Mouse (Mus musculus) neural tube, embryonic 13.5 days (tissue): ENCODE data around the gene Syndig1. TPM values are rescaled to one million over a fixed set of nuclear protein-coding genes. Genes with fewer than 3 reads are reported as not detected.

Source experiments
- ATAC-seq: fragments of 200-750 bp; cut with Nextera tagmentation; 2 replicates; pipeline ENCODE4 v1.8.0; 2017; ENCODE audit warnings: low read depth, mild to moderate bottlenecking, moderate TSS enrichment, moderate library complexity
- H3K27ac ChIP-seq: fragments of 300-500 bp; sonication (generic); replicated peaks from 2 replicates; pipeline ENCODE4 v1.5.1; 2015; ENCODE audit warnings: moderate library complexity, mild to moderate bottlenecking, inconsistent platforms
- H3K27me3 ChIP-seq: fragments of 300-500 bp; sonication (generic); 2 replicates; pipeline ENCODE4 v1.6.1; 2015; ENCODE audit warnings: mild to moderate bottlenecking, inconsistent platforms
- H3K36me3 ChIP-seq: fragments of 300-500 bp; sonication (generic); 2 replicates; pipeline ENCODE4 v1.6.1; 2015; ENCODE audit warnings: mild to moderate bottlenecking, inconsistent platforms
- H3K4me1 ChIP-seq: fragments of 300-500 bp; sonication (generic); replicated peaks from 2 replicates; pipeline ENCODE4 v1.6.1; 2015; ENCODE audit warnings: inconsistent platforms
- H3K4me2 ChIP-seq: fragments of 300-500 bp; sonication (generic); 2 replicates; pipeline ENCODE4 v1.6.1; 2015; ENCODE audit warnings: inconsistent platforms, mild to moderate bottlenecking, moderate library complexity
- H3K4me3 ChIP-seq: fragments of 300-500 bp; sonication (generic); 2 replicates; pipeline ENCODE4 v1.5.1; 2015; ENCODE audit warnings: mild to moderate bottlenecking, inconsistent platforms
- H3K9ac ChIP-seq: fragments of 300-500 bp; sonication (generic); 2 replicates; pipeline ENCODE4 v1.6.1; 2015; ENCODE audit warnings: moderate library complexity, mild to moderate bottlenecking, inconsistent platforms
- H3K9me3 ChIP-seq: fragments of 300-500 bp; sonication (generic); 2 replicates; pipeline ENCODE4 v1.6.1; 2016; ENCODE audit warnings: inconsistent platforms
- WGBS: fragments of 180-500 bp; shearing (Covaris S2); methylation state at CpG from one replicate; pipeline ENCODE4 v1.1.7; 2015; 5-methylcytosine and 5-hydroxymethylcytosine counted together
- polyA plus RNA-seq: library from polyadenylated mRNA; unstranded; fragments of >200 nt; fragmentation: Nextera tagmentation; extraction: Ambion mirVana; gene quantifications from 2 replicates; pipeline ENCODE4 v1.2.1, GENCODE M21; 2015

Syndig1 gene
- polyA plus RNA-seq, 1 experiment from 2014 or later, result 35.7 TPM

DNA sequence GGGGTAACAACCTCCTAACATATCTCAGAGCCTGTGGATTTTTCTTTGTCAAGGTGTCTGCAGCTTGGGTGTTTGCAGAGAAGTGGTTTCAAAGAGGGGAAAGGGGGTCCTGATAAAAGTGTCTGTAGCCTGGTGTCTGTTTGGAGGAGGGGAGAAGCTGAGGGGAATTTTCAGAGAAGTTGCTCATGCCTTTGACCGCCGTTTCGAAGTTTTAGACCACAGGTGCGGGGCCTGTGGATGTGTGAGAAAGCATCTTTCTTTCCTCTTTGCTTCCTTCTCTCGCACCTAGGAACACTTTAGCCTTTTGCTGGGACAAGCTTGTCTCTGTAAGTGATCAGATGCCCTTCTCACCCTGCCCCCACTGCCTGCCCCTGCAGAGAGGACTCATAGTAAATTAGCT is 3.3 kb downstream of the Syndig1 start:
- WGBS, result 7% methylated on average over 5 of the region's 5 CpGs
- Histone ChIP-seq H3K4me3 (peak overlapping the region; percentile 69), H3K9ac (peak overlapping the region; percentile 82), H3K9me3 (no peaks in the 10 kb centered on the region), H3K36me3 (no peaks in the 10 kb centered on the region), H3K27ac (0 out of 2 replicates have a peak overlapping the region, but pooled peaks have one; percentile 23), H3K4me1 (peaks cover 26% of the 10 kb centered on the region), H3K4me2 (peak overlapping the region; percentile 94), H3K27me3 (peaks cover 38% of the 10 kb centered on the region)
- no peak for ATAC-seq

DNA sequence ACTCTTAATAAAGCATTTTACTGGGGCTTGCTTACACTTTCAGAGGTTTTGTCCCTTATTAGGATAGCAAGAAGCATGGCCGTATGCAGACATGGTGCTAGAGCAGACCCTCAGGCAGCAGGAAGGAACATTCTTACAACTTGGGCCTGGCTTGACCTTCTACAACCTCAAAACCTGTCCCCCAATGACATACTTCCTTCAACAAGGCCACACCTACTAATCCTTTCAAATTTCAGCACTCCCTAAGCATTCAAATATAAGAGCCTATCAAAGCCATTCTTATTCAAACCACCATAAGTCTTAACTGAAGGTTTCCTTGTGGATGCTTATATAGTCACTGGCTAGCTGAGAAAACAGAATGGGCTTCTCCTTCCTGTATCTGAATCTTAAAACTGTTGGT is 6.1 kb downstream of the Syndig1 start:
- Histone ChIP-seq H3K9ac (no peak overlapping the region), H3K27ac (no peak overlapping the region), H3K4me3 (no peak overlapping the region), H3K36me3 (no peaks in the 10 kb centered on the region), H3K4me2 (no peak overlapping the region), H3K27me3 (peaks cover 25% of the 10 kb centered on the region), H3K9me3 (no peaks in the 10 kb centered on the region), H3K4me1 (peaks cover 24% of the 10 kb centered on the region)
- no peak for ATAC-seq
- 97% methylated on average over 1 of the region's 1 CpGs for WGBS

DNA sequence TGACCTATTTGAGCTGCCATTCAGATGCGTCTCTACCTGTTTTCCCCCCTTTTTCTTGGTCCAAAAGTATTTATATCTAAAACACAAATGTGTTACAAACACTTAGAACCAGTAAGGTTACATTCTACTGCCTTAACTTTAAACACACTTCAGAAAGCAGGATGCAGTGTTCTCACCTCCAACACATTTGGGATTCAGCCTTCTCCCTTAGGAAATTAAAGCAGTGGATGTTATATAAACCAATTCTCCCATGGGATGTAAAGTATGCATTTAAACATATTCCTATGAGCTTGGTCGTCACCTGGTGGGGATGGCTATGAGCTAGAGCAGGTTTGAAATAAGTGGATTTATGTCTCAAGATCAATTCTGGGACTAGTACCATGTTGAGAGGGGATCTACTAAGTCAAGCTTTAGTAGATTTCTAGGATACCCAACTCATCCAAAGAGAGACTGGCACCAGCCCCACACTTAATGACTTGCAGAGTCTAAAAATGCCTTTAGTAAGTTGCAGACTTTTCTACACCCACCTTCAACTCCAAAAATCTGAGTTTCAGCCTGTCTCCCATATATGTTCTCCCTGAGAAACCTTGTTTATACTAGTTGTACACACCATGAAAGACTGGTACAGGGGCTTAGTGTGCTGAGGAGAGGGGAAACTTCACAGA is 7.6 kb downstream of the Syndig1 start:
- WGBS, result 85% methylated on average over 2 of the region's 2 CpGs
- H3K36me3 ChIP-seq, result no peaks in the 10 kb centered on the region

DNA sequence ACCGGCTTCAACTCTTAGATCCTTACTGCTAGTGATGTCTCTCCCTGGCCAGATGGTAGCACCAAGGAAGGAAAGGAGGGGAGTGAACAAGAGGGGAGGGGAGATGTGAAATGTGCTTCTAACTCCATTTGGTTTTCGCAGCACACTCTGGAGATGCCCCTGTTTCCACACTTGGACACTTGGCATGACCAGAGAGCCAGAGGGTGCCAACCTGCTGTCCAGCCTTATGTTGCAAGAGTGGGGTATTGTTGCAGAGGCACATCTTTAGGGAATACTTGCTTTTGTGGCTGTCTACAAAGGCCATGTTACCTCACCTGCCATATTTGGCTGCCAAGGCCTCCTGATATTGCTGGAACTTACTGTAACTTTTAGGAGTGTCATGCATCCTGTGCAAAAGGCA is 10.7 kb downstream of the Syndig1 start:
- no peaks in the 10 kb centered on the region for H3K36me3 ChIP-seq
- H3K4me1 ChIP-seq, result no peaks in the 10 kb centered on the region
- H3K4me2 ChIP-seq, result no peak overlapping the region
- no peak for ATAC-seq
- no peak overlapping the region for H3K9ac ChIP-seq
- H3K27me3 ChIP-seq, result no peaks in the 10 kb centered on the region
- H3K9me3 ChIP-seq, result no peaks in the 10 kb centered on the region
- H3K27ac ChIP-seq, result no peak overlapping the region
- no peak overlapping the region for H3K4me3 ChIP-seq
- 83% methylated on average over 2 of the region's 2 CpGs for WGBS

More for the DNA sequence above, 7.6 kb downstream of the Syndig1 start:
- no peak for ATAC-seq
- Histone ChIP-seq H3K27ac (no peak overlapping the region), H3K9me3 (no peaks in the 10 kb centered on the region), H3K4me1 (peaks cover 14% of the 10 kb centered on the region), H3K9ac (no peak overlapping the region), H3K4me2 (no peak overlapping the region), H3K27me3 (peaks cover 16% of the 10 kb centered on the region), H3K4me3 (no peak overlapping the region)

DNA sequence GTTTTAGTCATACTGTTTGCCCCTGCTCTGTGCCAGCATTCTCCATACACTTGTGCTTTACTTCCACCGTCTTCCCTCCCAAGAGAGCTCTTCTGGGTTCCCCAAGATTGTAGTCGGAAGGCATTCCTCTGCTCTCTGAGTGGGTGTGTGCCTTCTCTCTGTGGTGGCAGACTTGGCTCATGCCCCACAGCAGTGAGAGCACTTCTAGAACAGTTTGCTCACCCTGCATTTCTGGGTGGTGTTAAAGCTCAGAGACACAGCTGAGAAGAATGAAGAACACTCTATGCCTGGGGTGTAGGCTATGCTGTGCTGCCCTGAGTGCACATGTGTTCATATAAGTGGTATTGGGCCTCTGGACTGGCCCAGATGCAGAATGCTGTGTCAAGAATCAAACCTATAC is 15.6 kb downstream of the Syndig1 start:
- no peak overlapping the region for H3K9ac ChIP-seq
- no peak overlapping the region for H3K27ac ChIP-seq
- 81% methylated on average over 2 of the region's 2 CpGs for WGBS
- no peak overlapping the region for H3K4me3 ChIP-seq
- no peak for ATAC-seq
- H3K4me2 ChIP-seq, result no peak overlapping the region
- no peaks in the 10 kb centered on the region for H3K9me3 ChIP-seq
- no peaks in the 10 kb centered on the region for H3K36me3 ChIP-seq
- no peaks in the 10 kb centered on the region for H3K27me3 ChIP-seq
- no peaks in the 10 kb centered on the region for H3K4me1 ChIP-seq

DNA sequence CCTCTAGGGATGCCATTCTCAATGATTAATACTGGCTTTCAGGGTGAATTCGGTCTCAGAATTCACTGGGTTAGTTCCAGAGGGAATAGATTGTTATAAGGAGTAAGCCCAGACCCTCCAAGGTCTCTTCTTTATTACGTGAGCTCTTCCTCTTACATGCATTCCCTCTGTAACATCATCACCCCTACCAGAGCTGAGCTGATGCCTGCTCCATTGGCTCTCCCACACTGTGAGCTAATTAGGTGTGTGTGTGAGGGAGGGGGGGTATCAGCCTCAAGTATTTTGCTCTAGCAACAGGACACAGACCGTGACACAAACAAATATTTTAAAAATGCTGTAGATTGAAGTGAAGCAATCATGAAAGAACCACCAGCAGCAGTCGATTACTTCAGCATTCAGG is 19.8 kb downstream of the Syndig1 start:
- no peak overlapping the region for H3K9ac ChIP-seq
- no peaks in the 10 kb centered on the region for H3K4me1 ChIP-seq
- no peaks in the 10 kb centered on the region for H3K9me3 ChIP-seq
- ATAC-seq, result no peak
- 68% methylated on average over 4 of the region's 4 CpGs for WGBS
- no peak overlapping the region for H3K4me2 ChIP-seq
- H3K4me3 ChIP-seq, result no peak overlapping the region
- no peaks in the 10 kb centered on the region for H3K27me3 ChIP-seq
- H3K36me3 ChIP-seq, result no peaks in the 10 kb centered on the region
- no peak overlapping the region for H3K27ac ChIP-seq

DNA sequence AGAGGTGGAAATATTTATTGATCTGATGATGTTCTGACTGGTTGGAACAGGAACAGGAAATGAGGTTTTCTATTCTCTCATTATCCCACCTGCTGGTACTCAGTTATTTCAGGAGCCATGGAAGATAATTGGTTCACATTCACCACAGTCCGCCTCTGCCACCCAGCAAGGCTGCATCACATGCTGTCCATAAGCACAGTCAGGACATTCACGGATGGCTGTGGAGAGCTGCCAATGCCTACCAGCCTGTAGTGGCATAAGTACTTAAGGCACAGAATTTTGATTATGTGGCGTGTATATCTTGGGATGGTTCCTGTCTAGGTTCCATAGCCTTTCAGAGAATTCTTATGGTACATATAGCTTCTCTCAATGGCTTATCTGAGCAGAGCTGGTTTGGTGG is 32.0 kb downstream of the Syndig1 start:
- no peaks in the 10 kb centered on the region for H3K4me1 ChIP-seq
- no peak overlapping the region for H3K4me3 ChIP-seq
- 93% methylated on average over 3 of the region's 3 CpGs for WGBS
- no peaks in the 10 kb centered on the region for H3K9me3 ChIP-seq
- no peak overlapping the region for H3K9ac ChIP-seq
- H3K27ac ChIP-seq, result no peak overlapping the region
- no peak overlapping the region for H3K4me2 ChIP-seq
- no peaks in the 10 kb centered on the region for H3K27me3 ChIP-seq
- ATAC-seq, result no peak
- H3K36me3 ChIP-seq, result no peaks in the 10 kb centered on the region

DNA sequence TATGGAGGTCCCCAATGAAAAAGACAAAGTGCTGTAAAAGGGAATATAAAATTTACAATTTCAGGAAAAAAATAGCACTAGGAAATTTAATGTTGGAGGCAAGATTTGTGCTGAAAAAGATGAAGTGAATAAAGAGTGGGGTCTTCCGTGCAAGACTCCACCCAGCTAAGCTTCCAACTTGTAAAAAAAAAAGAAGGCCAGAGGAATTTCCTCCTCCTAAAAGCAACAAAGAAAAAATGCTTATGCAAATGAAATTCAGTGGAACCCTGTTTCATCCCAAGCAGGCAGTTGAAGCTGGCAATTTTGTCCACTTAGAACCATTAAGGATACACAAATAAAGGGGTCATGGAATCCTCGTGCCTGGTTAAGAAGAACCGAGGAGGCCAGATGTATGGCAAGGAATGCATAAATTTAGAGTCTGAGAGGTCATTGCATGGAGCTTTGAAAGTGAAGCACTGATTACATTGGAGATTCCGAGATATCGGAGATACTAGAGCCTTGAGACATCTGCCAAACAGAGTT is 37.0 kb downstream of the Syndig1 start:
- H3K4me3 ChIP-seq, result no peak overlapping the region
- no peaks in the 10 kb centered on the region for H3K27me3 ChIP-seq
- 67% methylated on average over 5 of the region's 5 CpGs for WGBS
- no peak for ATAC-seq
- no peak overlapping the region for H3K4me2 ChIP-seq
- H3K4me1 ChIP-seq, result no peaks in the 10 kb centered on the region
- no peaks in the 10 kb centered on the region for H3K9me3 ChIP-seq
- H3K27ac ChIP-seq, result no peak overlapping the region
- no peaks in the 10 kb centered on the region for H3K36me3 ChIP-seq
- no peak overlapping the region for H3K9ac ChIP-seq

DNA sequence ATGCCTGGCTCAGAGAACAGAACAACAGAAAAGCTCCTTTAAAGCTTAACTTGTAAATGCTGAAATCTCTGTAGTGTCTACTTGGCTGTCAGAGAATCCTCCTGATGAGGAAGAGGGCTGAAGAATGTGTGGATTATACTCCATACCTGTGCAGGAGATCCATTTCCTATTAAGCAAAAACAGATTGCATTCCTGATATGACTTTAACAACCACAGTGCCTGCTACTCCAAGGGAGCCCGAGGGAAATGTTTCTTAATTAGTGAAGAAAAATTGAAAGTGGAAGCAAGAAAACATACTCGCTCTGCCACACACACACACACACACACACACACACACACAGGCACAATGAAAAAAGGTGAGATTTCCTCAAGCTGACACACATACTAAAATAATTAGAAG is 41.5 kb downstream of the Syndig1 start:
- H3K9ac ChIP-seq, result no peak overlapping the region
- no peak for ATAC-seq
- WGBS, result 68% methylated on average over 2 of the region's 2 CpGs

DNA sequence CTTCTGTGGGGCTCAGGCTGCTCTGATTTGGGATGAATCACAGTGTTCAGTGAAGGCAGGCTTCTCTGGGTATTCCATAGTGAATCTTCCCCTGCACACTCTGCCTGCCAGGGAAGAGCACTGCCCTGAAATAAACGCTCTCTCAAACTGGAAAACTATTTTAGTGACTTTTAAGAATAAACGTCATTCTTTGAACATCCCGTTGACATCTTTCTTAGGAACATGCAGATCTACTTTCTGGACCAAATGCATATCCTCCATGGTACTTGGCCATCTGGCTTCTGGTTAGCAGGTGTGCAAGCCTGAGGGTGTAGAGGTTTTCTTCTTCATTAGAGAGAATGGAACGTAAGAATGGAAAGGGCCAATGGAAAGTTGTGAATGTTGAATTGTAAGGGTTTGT is 43.5 kb downstream of the Syndig1 start:
- H3K4me2 ChIP-seq, result no peak overlapping the region
- WGBS, result 91% methylated on average over 4 of the region's 4 CpGs
- H3K4me1 ChIP-seq, result no peaks in the 10 kb centered on the region
- H3K9me3 ChIP-seq, result no peaks in the 10 kb centered on the region
- H3K36me3 ChIP-seq, result no peaks in the 10 kb centered on the region
- H3K9ac ChIP-seq, result no peak overlapping the region
- no peaks in the 10 kb centered on the region for H3K27me3 ChIP-seq
- H3K27ac ChIP-seq, result no peak overlapping the region
- ATAC-seq, result no peak
- no peak overlapping the region for H3K4me3 ChIP-seq

More for the DNA sequence above, 41.5 kb downstream of the Syndig1 start:
- Histone ChIP-seq H3K36me3 (no peaks in the 10 kb centered on the region), H3K4me1 (no peaks in the 10 kb centered on the region), H3K9me3 (no peaks in the 10 kb centered on the region), H3K27me3 (no peaks in the 10 kb centered on the region), H3K4me3 (no peak overlapping the region), H3K27ac (no peak overlapping the region), H3K4me2 (no peak overlapping the region)

DNA sequence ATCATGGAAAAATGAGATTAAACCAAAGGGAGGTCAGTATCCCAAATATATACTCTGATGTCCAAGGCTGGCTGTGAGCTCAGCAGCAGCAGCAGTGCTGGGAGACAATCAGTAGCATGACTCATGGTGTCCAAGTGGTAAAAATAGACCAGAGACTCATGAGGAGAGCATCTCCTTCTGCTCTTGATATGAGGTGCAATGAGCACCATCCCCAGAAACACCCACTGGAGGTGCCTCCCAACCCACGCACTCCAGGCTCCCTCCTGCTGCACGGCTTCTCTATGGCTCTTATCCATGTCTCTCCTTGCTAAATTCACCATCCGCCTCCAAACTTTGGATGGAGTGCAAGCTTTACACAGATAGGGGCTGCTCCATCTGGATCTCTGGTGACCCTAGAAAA is 44.3 kb downstream of the Syndig1 start:
- Histone ChIP-seq H3K9ac (no peak overlapping the region), H3K9me3 (no peaks in the 10 kb centered on the region), H3K27ac (no peak overlapping the region), H3K27me3 (no peaks in the 10 kb centered on the region), H3K36me3 (no peaks in the 10 kb centered on the region), H3K4me3 (no peak overlapping the region), H3K4me2 (no peak overlapping the region), H3K4me1 (no peaks in the 10 kb centered on the region)
- ATAC-seq, result no peak
- 87% methylated on average over 3 of the region's 3 CpGs for WGBS

DNA sequence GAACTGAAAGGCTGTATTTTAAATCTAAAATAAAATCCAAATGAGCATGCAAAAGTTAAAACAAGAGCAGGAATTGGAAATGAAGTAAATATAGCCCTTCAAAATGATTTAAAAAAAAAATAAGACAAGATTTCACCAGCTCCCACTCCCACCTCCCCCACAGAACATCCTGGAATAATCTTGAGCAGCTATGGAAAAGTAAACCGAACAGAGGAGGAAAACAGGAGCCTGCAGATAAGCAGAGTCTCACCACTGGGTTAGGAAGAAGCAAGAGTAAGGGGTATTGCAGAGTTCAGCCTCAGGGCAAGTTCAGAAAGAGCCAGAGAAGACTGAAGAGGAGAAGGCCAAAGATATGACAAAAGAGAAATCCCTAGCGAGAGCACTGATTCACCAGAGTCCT is 48.9 kb downstream of the Syndig1 start:
- Histone ChIP-seq H3K36me3 (no peaks in the 10 kb centered on the region), H3K27me3 (no peaks in the 10 kb centered on the region), H3K9me3 (no peaks in the 10 kb centered on the region), H3K27ac (no peak overlapping the region), H3K4me1 (no peaks in the 10 kb centered on the region), H3K4me3 (no peak overlapping the region), H3K4me2 (no peak overlapping the region), H3K9ac (no peak overlapping the region)
- ATAC-seq, result no peak
- 84% methylated on average over 2 of the region's 2 CpGs for WGBS

DNA sequence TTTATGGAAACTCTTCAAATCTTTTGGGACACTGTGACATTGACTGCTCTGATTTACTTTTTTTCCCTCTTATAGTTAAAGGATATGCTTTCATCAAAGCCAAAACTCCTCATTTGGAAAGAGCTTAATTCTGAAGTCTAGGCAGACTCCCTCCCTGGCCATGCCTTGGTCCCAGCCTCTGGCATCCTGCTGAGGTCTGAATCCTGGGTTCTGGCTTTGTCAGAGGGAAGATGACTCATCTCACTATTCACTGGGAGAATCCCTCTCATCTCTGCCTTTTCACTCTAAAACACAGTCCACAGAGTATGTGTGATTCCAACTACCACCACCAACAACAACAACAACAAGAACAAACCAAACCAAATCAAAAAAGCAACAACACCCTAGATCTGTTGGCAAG is 58.6 kb downstream of the Syndig1 start:
- Histone ChIP-seq H3K4me1 (no peaks in the 10 kb centered on the region), H3K27me3 (no peaks in the 10 kb centered on the region), H3K9ac (no peak overlapping the region), H3K4me2 (no peak overlapping the region), H3K27ac (no peak overlapping the region), H3K4me3 (no peak overlapping the region), H3K36me3 (no peaks in the 10 kb centered on the region), H3K9me3 (no peaks in the 10 kb centered on the region)
- no peak for ATAC-seq
